Mouse (Mus musculus) embryo, embryonic 10.5 days (tissue): ENCODE measurements around the gene Car11.

Experiments used
- DNase-seq: peaks from one replicate; pipeline ENCODE4 v3.0.0-alpha.2; 2015; ENCODE audit warnings: low spot score

The Car11 gene

GRCm38 (mm10) chr7:45725151-45725550 lies 25.5 kb downstream of the Car11 start:
- no peak for DNase-seq

DNA sequence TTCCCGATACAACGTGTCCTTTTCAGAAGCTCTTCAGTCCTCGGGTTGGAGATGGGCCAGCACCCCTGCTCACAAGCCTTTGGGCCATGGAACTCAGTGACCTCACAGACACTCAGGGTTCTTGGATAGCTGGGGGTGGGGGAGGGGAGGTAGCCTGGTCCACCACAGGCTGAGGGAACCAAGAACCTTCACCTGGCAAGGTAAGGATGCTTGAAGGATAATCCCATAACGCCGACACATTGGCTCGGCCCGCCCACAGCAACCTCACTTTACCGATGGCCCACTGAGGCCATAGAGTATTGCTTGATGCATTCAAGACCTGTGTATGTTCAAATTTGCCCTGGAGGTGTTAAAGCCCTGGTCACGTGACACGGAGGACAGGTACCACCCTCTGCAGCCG lies 26.1 kb downstream of the Car11 start, which contains the start of gene Spaca4:
Spaca4 (minus strand) TSS at position 101 of the 400 bp plus-strand sequence.
- no peak for DNase-seq

DNA sequence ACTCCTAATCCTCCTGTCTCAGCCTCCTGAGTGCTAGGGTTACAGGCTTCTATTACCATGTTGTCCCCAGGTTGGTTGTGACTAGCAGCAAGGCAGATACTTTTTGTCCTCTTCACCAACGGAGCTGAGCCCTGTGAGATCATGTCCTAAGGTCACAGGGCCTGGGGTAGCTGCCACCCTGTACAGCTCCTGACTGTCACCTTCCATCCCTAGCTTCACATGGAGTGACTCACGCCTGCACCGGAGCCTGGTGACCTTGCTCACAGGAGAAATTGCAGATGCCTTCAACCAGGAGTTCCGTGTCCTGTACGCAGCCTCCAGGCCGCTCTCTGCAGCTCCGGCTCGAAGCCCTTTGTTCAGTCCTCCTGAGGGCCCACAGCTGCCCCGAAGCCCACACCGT lies 26.8 kb downstream of the Car11 start:
- no peak for DNase-seq

DNA sequence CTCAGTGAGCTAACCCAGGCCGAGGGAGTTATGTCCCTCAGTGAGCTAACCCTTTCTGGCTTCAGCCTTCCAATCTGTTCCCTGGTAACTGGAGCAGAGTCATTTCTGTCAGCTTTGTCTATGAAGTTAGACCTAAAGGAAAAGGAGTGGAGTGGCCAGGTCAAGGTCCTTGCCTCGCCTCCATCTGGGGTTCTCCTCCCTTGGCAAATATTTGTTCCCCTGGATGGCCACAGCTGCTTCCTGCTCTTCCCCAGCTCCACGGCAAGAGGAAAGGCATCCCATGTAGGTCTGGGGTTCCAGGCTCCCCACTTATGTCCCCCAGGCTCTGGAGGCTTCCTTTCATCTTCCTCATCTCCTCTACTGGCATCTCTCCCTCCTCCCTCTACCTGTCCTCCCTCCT lies 28.0 kb downstream of the Car11 start:
- DNase-seq: no peak

- peak; percentile 78 for DNase-seq
Observed at GRCm38 (mm10) chr7:45730727-45731431, 31.2 kb downstream of the Car11 start.

GRCm38 (mm10) chr7:45733477-45733876 lies 33.8 kb downstream of the Car11 start:
- no peak for DNase-seq

GRCm38 (mm10) chr7:45739162-45739763 lies 39.6 kb downstream of the Car11 start:
- DNase-seq: peak; percentile 94

- no peak for DNase-seq
Observed at GRCm38 (mm10) chr7:45739820-45740219, 40.2 kb downstream of the Car11 start.

DNA sequence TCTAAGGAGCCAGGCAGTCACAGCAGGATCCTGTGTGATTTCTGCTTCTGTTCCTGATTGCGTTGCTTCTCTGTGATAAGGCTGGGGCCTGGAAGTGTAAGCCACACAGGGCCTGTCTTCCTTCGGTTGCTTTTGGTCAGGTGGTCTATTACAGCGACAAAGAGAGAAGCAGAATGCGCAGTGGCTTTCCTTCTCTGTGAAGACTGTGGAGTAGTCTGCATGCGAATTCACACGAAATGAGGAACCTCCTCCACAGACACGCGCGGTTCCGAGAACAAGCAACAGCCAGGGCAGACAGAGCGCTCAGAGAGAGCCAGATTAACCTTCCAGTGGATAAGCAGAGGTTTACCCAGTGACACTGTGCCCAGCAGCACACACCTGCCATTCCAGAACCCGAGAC lies 41.7 kb downstream of the Car11 start:
- no peak for DNase-seq

DNA sequence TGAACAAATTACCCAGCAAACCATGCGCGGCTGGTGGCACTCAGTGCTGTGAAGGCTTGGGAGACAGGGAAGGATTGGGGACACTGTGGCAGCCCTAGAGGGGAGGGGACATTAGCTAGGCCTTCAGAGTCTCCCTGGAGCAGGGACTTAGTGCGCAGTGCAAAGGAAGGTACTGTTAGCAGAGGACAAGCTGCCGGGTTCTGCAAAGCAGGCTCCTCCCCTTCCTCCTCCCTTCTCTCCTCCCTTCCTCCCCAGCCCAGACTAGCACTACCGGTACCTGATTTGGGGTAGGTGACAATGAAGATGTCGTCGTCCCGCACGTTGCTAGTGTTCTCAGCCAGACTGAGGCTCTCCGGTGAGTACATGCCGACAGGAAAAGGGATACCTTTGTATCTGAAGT lies 42.1 kb downstream of the Car11 start:
- no peak for DNase-seq

DNA sequence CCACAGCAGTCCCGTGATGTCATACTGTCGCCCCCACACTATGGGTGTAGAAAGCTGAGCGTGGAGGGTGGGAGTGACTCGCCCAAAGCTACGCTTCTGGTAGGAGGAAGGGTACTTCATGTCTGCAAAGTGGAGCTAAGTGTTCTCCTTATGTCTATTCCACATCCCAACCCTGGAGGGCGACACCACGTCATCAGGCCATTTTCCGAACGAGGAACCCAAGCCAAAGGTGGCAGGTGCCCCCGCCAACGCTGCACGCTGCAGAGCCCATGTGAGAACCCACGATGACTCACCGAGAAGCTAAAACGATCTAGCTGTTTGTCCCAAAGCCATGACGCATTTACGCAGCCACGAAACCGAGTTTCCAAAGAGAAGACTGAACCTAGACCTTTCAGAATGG lies 42.7 kb downstream of the Car11 start:
- DNase-seq: no peak

GRCm38 (mm10) chr7:45744387-45744786 lies 44.7 kb downstream of the Car11 start:
- peak; percentile 80 for DNase-seq

DNA sequence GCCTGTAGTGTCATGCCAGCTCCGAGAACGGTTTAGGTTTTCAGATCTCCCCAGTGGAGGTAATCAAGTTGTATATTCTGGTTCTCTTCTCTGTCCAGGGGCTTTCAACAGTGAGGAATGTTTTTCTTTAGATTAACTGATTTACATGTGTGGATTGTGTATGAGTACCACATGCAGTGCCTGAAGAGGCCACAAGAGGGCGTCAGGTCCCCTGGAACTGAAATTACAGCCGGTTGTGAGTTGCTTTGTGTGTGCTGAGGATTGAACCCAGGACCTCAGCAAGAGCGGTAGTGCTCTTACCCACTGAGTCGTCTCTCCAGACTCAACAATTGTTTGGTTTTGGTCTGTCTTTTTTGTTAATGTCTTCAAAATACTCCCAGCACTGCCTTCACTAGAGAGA lies 46.9 kb downstream of the Car11 start:
- DNase-seq: no peak

DNA sequence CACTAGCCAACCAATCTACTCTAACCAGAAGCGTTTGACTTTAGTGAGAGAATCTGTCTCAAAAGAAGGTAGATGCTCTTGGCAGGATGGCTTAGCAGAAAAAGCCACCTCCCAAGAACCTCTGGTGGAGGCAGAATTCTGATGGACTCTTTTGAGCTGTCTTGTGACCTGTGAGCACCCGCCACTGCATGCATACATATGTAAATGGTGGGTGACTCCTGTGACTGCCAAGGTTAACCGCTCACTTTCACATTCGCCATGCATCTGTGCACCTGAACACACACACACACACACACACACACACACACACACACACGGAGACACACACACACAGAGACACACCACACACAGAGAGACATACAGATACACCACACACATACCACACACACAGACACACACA lies 47.8 kb downstream of the Car11 start:
- DNase-seq: no peak

DNA sequence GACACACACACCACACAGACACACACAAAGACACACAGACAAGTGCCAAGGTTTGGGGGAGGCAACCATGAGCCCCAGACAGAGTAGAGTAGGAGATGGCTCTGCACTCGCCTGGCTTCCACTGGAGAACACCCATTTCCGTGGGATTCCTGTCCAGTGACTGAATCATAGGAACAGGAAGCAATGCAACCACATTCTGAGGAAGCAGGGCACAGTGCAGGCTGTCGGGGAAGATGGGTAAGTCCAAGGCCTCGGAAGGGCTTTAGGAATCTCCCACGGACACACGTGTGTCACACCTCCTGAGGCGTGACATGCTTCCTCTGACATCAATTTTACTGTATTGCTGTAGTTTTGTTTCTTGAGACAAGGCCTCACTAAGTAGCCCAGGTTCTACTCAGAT lies 48.5 kb downstream of the Car11 start:
- no peak for DNase-seq

DNA sequence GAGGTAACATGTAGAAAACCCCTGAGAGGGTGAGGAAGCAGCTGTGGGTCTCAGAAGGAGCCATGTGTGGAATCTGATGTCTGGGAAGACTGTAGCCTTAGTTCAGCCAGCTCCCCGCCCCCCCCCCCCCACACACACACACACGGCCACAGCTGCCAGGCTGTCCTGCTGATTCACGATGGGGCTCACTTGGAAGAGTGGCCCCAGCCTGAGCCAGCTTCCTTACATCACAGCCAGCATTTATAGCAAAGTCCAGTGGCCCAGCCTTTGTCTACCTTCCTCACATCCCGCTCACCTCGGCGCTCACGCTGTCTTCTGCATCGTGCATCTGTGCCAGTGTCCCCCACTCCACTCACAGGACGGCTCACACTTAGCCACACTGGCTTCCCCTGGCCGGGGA lies 49.8 kb downstream of the Car11 start:
- no peak for DNase-seq

- DNase-seq: no peak
Observed at GRCm38 (mm10) chr7:45750162-45750561, 50.5 kb downstream of the Car11 start.
